Mouse (Mus musculus): ENCODE measurements around the gene Smyd4. TPM values are rescaled to one million over a fixed set of nuclear protein-coding genes. Genes with fewer than 3 reads are reported as not detected.

The Smyd4 gene
- polyA plus RNA-seq, 1 experiment from 2014 or later = 16.8 TPM

DNA sequence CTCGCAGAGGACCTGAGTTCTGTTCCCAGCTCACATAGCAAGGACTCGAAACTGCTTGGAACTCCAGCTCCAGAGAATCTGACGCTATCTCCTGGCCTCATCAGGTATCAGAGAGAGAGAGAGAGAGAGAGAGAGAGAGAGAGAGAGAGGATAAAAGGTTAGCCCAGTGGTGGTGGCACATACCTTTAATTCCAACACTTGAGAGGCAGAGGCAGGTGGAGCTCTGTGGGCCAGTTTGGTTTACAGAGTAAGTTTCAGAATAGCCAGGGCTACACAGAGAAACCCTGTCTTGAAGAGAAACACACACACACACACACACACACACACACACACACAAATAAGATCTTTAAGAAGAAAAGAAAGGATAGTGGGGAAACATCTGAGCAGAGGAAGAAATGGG is 74.9 kb downstream of the Smyd4 start:
- Histone ChIP-seq H3K9me3 (no peaks in the 10 kb centered on the region), H3K4me2 (no peak overlapping the region), H3K27me3 (no peaks in the 10 kb centered on the region), H3K9ac (no peak overlapping the region), H3K4me3 (no peak overlapping the region), H3K4me1 (replicated peaks) (no peaks in the 10 kb centered on the region), H3K36me3 (no peaks in the 10 kb centered on the region), H3K27ac (replicated peaks) (no peak overlapping the region)
- 89% methylated on average over 3 of the region's 3 CpGs for WGBS
- no peak for ATAC-seq (ENCODE audit: low FRiP score, low read depth)

DNA sequence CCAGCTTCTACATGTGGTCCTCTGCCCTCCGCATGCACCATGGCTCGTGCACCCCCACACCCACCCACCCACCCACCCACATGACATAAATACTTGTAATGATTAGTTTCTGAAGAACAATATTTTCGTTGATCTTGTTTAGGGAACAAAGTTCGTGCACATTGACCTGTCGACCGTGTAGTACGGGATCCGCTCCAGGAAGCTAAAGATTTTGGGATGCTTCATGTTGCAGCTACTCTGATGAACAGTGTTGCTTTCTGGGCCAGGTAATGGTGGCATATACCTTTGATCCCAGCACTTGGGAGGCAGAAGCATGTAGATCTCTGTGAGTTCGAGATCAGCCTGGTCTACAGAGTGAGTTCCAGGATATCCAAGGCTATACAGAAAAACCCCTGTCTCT is 75.8 kb downstream of the Smyd4 start:
- no peak for ATAC-seq (ENCODE audit: low FRiP score, low read depth)
- Histone ChIP-seq H3K27ac (replicated peaks) (no peak overlapping the region), H3K9ac (no peak overlapping the region), H3K27me3 (no peaks in the 10 kb centered on the region), H3K36me3 (no peaks in the 10 kb centered on the region), H3K4me3 (no peak overlapping the region), H3K4me1 (replicated peaks) (no peaks in the 10 kb centered on the region), H3K9me3 (no peaks in the 10 kb centered on the region), H3K4me2 (no peak overlapping the region)
- WGBS = 90% methylated on average over 9 of the region's 9 CpGs

DNA sequence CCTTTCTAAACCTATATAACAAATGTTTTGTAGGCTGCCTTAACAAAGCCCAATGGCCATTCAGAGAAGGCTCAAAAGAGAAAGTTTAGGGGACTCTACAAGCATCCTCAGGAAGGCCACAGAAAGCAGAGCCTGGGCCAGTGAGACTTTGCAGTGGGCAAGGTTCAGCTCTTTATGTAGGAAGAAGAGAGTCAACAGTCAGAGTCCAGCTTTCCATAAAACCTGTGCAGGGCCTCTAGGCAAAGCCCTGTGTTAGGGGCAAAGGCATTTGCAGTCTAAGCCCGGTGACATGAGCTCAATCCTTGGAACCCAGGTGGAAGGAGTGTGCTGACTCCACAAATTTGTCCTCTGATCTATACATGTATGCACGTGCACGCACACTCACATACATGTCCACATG is 76.2 kb downstream of the Smyd4 start:
- no peak overlapping the region for H3K27ac ChIP-seq (replicated peaks)
- H3K9me3 ChIP-seq = no peaks in the 10 kb centered on the region
- H3K9ac ChIP-seq = no peak overlapping the region
- no peaks in the 10 kb centered on the region for H3K27me3 ChIP-seq
- ATAC-seq (ENCODE audit: low FRiP score, low read depth) = no peak
- H3K4me1 ChIP-seq (replicated peaks) = no peaks in the 10 kb centered on the region
- H3K4me3 ChIP-seq = no peak overlapping the region
- H3K4me2 ChIP-seq = no peak overlapping the region
- H3K36me3 ChIP-seq = no peaks in the 10 kb centered on the region
- 95% methylated on average over 3 of the region's 3 CpGs for WGBS

DNA sequence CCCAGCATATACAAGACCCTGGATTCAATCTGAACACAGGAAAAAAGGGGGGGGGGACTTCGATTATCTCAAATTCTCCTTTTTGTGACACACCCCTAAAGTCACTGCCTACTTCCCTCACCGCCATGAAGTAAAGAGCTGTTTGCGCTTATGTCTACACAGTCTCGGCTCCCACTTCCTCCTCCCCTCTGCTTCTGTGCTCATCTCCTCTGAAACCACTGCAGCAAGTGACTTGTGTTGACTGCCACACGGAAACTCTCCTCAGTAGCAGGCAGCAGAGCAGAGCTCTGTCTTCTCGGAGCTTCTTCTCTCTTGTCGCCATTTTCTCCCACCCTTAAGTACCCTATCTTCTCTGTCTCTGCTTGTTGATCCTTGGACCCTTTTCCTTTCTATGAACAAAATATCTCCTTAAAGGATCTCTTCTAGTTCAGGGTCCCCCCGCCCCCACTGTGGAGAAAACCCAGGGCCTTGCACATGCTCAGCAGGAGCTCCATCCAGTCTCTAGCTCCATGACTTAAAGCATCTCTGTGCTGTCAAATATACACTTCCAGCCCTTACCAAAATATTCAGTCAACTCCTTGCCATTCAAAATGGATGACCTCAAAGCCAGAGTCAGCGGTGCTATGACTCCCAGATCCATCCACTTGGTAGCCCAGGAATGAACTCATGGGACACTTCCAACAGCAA is 80.9 kb downstream of the Smyd4 start:
- WGBS = 85% methylated on average over 9 of the region's 9 CpGs
- 0 out of 2 replicates have a peak, but pooled peaks cover 4% of the 10 kb centered on the region for H3K4me1 ChIP-seq (replicated peaks)
- no peaks in the 10 kb centered on the region for H3K36me3 ChIP-seq
- H3K27ac ChIP-seq (replicated peaks) = no peak overlapping the region
- H3K27me3 ChIP-seq = no peaks in the 10 kb centered on the region
- H3K9me3 ChIP-seq = no peaks in the 10 kb centered on the region
- no peak for ATAC-seq (ENCODE audit: low FRiP score, low read depth)
- H3K4me3 ChIP-seq = no peak overlapping the region
- H3K9ac ChIP-seq = no peak overlapping the region
- no peak overlapping the region for H3K4me2 ChIP-seq

DNA sequence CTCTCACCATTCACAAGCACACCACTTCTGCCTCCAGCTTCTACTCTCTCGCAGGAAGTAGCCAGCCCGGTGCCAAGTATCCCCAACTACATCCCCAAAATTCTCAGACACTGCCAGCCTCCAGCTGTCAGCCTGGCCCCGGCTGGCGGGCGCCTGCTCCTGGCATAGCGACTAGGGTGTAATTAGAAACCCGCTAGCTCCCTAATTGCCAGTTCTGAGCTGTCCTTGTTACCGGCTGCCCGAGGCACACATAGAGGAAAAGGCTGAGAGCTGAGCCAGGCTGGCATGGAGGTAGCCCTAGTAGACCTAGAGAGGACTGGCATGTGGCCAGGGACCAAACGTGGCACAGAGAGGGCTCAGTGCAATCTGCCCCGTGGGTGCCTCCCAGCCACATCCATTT is 83.1 kb downstream of the Smyd4 start:
- Histone ChIP-seq H3K9me3 (no peaks in the 10 kb centered on the region), H3K9ac (no peak overlapping the region), H3K4me2 (no peak overlapping the region), H3K4me3 (no peak overlapping the region), H3K36me3 (no peaks in the 10 kb centered on the region), H3K27me3 (no peaks in the 10 kb centered on the region), H3K4me1 (replicated peaks) (0 out of 2 replicates have a peak, but pooled peaks cover 4% of the 10 kb centered on the region), H3K27ac (replicated peaks) (no peak overlapping the region)
- peak; percentile 75 for ATAC-seq (ENCODE audit: low FRiP score, low read depth)
- 60% methylated on average over 11 of the region's 11 CpGs for WGBS

DNA sequence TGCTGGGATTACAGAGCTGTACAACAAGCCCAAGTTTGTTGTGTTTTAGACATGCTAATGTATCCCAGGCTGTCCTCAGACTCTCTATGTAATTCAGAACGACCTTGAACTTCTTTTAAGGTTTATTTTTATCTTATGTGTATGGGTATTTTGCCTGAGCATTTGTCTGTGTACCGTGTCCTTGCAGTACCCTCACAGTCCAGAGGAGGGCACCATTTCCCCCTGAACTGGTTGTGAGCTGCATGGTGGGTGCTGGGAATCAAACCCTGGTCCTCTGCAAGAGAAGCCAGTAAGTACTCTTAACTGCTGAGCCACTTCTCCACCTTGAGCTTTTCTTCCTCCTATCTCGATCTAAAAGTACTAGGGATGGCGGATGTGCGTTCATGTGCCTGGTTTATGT is 85.9 kb downstream of the Smyd4 start:
- Histone ChIP-seq H3K9ac (no peak overlapping the region), H3K36me3 (no peaks in the 10 kb centered on the region), H3K9me3 (no peaks in the 10 kb centered on the region), H3K4me3 (no peak overlapping the region), H3K4me2 (no peak overlapping the region), H3K4me1 (replicated peaks) (0 out of 2 replicates have a peak, but pooled peaks cover 4% of the 10 kb centered on the region), H3K27ac (replicated peaks) (no peak overlapping the region), H3K27me3 (no peaks in the 10 kb centered on the region)
- ATAC-seq (ENCODE audit: low FRiP score, low read depth) = no peak
- 92% methylated on average over 5 of the region's 5 CpGs for WGBS

DNA sequence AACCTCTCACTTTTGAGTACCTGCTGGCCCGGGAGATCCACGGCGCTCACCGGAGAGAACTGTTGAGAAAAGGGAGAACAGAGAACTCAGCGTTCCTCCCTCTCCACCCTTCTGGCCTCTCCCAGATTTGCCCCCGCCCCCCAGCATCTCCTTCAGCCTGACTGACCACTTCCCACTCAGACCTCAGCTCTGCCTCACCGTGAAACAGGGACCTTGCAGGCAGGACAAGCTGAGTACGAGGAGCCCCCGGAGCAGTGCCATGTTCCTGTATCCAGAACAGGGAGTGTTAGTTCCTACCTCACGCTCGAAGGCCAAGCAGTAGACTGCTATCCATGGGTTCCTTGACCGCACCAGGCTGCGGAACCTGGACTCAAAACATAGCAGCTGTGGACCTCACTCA is 90.0 kb downstream of the Smyd4 start:
- Histone ChIP-seq H3K27me3 (no peaks in the 10 kb centered on the region), H3K4me3 (no peak overlapping the region), H3K9ac (no peak overlapping the region), H3K9me3 (no peaks in the 10 kb centered on the region), H3K36me3 (peaks cover 8% of the 10 kb centered on the region; the same call in 1 of the 2 replicates), H3K4me1 (replicated peaks) (no peaks in the 10 kb centered on the region), H3K4me2 (no peak overlapping the region), H3K27ac (replicated peaks) (no peak overlapping the region)
- WGBS = 92% methylated on average over 13 of the region's 13 CpGs
- no peak for ATAC-seq (ENCODE audit: low FRiP score, low read depth)

DNA sequence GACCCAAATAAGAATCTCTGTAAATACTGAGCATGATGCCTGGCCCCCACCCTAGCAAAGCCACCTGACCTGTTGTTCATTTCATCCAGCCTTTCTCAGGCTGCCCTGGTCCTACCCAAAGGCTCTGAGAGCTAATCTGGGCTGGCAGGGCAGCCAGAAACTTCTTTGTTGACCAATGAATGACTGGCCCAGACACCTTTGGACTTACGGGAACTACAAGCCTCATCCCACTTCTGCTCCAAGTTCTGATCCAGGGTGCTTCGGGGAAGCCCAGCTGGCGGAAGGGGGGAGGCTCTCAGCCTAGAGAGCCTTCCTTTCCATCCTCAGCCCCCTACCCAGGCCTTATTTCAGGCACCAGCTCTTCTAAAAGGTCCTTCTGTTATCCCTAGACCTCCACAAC is 90.6 kb downstream of the Smyd4 start:
- Histone ChIP-seq H3K9me3 (no peaks in the 10 kb centered on the region), H3K4me1 (replicated peaks) (no peaks in the 10 kb centered on the region), H3K9ac (no peak overlapping the region), H3K27ac (replicated peaks) (no peak overlapping the region), H3K36me3 (peaks cover 11% of the 10 kb centered on the region; the same call in 1 of the 2 replicates), H3K4me2 (no peak overlapping the region), H3K27me3 (no peaks in the 10 kb centered on the region), H3K4me3 (no peak overlapping the region)
- ATAC-seq (ENCODE audit: low FRiP score, low read depth) = no peak
- 90% methylated on average over 3 of the region's 3 CpGs for WGBS

DNA sequence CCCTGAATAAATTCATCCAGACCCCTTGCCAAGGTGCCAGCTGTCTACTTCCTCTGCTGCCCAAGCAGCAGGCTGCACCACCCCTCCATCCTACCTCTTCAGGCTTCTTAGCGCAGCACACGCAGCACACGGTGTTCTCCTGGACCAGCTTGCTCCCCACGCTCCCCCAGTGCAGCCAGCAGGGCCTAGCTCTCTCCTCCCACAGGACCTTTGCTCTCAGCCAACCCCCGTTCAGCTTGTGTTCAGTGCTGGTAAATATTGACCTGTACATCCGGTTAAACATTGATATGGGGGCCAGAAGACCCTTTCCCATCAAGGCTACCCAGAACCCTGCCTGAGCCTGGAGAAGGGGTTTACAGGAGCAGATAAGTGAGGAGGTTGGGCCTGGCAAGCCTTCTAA is 91.1 kb downstream of the Smyd4 start, which contains the start of gene Serpinf2:
Gene Serpinf2, minus strand, starts transcription at position 229 of the 400 bp plus-strand sequence.
- H3K36me3 ChIP-seq = peaks cover 15% of the 10 kb centered on the region; the same call in 1 of the 2 replicates
- no peaks in the 10 kb centered on the region for H3K4me1 ChIP-seq (replicated peaks)
- no peak within 1 kb of the TSS for H3K27ac ChIP-seq (replicated peaks)
- no peak within 1 kb of the TSS for H3K4me3 ChIP-seq
- no peak within 1 kb of the TSS for H3K9ac ChIP-seq
- no peak for ATAC-seq (ENCODE audit: low FRiP score, low read depth)
- no peaks in the 10 kb centered on the region for H3K9me3 ChIP-seq
- H3K27me3 ChIP-seq = no peaks in the 10 kb centered on the region
- H3K4me2 ChIP-seq = no peak within 1 kb of the TSS
- WGBS = 87% methylated on average over 6 of the region's 6 CpGs

DNA sequence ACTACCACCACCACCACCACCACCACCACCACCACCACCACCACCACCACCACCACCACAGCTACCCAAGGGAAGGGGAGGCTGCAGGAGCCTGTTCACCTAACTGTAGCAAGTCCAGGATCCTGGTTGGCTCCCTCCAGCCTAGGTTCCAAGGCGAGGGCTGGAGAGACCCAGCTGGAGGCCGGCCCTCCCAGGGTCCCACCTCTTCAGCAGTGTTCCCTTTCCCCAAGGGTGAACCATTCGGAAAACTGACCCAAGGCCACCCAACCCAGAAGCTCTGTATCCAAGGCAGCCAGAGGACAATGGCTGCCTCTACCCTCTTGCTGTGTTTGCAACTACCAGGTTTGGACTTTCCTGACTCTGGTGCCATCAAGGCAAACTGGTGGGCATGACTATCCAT is 91.7 kb downstream of the Smyd4 start:
- H3K4me2 ChIP-seq = no peak overlapping the region
- 87% methylated on average over 3 of the region's 3 CpGs for WGBS
- no peak for ATAC-seq (ENCODE audit: low FRiP score, low read depth)
- peaks cover 16% of the 10 kb centered on the region; the same call in 1 of the 2 replicates for H3K36me3 ChIP-seq
- H3K4me3 ChIP-seq = no peak overlapping the region
- H3K9me3 ChIP-seq = no peaks in the 10 kb centered on the region
- no peaks in the 10 kb centered on the region for H3K27me3 ChIP-seq
- H3K4me1 ChIP-seq (replicated peaks) = no peaks in the 10 kb centered on the region
- no peak overlapping the region for H3K9ac ChIP-seq
- H3K27ac ChIP-seq (replicated peaks) = no peak overlapping the region

DNA sequence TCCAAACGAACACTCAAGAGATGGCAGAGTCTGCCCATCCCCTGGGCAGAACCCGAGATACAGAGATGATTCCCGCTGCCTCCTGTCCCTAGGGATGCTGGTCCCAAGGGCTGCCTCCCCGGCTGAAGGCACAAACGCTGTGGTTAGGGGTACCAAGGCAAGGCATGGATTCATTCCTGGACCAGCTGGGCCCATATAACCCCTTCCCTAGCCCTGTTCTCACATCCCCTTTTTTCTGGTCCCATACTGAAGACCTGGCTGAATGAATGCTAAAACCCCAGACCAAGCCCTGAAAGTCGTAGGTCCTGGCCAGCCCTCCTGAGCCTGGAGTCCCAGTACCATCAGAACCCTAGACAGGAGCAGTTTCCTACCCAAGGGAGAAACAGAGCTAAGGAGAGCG is 92.8 kb downstream of the Smyd4 start:
- Histone ChIP-seq H3K27ac (replicated peaks) (no peak overlapping the region), H3K4me3 (no peak overlapping the region), H3K4me1 (replicated peaks) (no peaks in the 10 kb centered on the region), H3K36me3 (peaks cover 23% of the 10 kb centered on the region; the same call in 1 of the 2 replicates), H3K27me3 (no peaks in the 10 kb centered on the region), H3K9ac (no peak overlapping the region), H3K9me3 (no peaks in the 10 kb centered on the region), H3K4me2 (no peak overlapping the region)
- WGBS = 89% methylated on average over 7 of the region's 7 CpGs
- no peak for ATAC-seq (ENCODE audit: low FRiP score, low read depth)

DNA sequence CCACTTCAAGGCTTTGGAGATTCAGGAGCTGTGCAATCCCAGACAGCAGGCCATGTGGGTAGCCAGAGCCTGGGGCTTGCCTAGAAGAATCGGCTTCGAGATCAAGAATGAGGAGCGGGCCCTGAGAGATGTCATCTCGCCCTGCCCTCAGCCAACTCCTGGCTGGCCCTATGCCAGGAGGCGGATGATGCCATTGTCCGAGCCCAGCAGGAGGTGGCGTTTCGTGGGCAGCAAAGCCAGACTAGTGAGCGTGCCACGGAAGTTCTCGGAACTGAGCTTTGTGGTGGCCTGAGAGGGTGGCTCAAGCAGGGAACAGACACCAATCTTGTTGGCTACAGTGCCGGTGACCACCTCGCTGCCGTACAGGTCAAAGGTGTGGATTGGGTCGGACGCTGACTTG is 93.4 kb downstream of the Smyd4 start:
- ATAC-seq (ENCODE audit: low FRiP score, low read depth) = no peak
- WGBS = 62% methylated on average over 16 of the region's 16 CpGs
- Histone ChIP-seq H3K9me3 (no peaks in the 10 kb centered on the region), H3K4me3 (no peak overlapping the region), H3K9ac (no peak overlapping the region), H3K36me3 (peaks cover 23% of the 10 kb centered on the region; the same call in 1 of the 2 replicates), H3K4me2 (no peak overlapping the region), H3K4me1 (replicated peaks) (no peaks in the 10 kb centered on the region), H3K27ac (replicated peaks) (no peak overlapping the region), H3K27me3 (no peaks in the 10 kb centered on the region)

DNA sequence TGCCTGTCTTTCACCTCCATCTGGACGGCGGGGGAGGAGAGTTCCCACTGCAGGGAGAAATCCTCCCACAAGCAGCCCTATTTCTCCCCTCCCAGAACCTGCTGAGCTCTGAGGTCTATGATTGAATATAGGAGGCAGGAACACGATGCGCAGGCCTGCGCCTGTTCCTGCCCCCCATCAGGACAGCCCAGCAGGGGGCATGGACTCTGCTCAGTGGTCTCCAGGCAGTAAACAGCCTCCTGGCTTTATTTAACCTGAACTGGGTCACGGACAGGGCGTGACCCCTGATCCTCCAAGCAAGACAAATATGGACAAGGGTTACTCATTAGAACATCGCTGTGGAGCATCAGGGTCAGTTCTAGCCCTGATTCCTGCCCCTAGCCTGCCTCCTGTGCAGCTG is 95.5 kb downstream of the Smyd4 start:
- no peaks in the 10 kb centered on the region for H3K27me3 ChIP-seq
- H3K4me2 ChIP-seq = no peak overlapping the region
- no peak overlapping the region for H3K4me3 ChIP-seq
- peaks cover 36% of the 10 kb centered on the region for H3K36me3 ChIP-seq
- H3K4me1 ChIP-seq (replicated peaks) = no peaks in the 10 kb centered on the region
- H3K9me3 ChIP-seq = no peaks in the 10 kb centered on the region
- no peak overlapping the region for H3K9ac ChIP-seq
- ATAC-seq (ENCODE audit: low FRiP score, low read depth) = no peak
- no peak overlapping the region for H3K27ac ChIP-seq (replicated peaks)
- WGBS = 33% methylated on average over 8 of the region's 8 CpGs

All from hindbrain, embryonic 15.5 days (tissue).